Mouse (Mus musculus) heart, adult 18-20 months (tissue): ENCODE results near the gene Fam19a1. TPM values are rescaled to one million over a fixed set of nuclear protein-coding genes. Genes with fewer than 3 reads are reported as not detected.

ENCODE experiments used
- DNase-seq, 2 experiments: peaks; one replicate each; pipeline ENCODE4 v3.0.0; 2021 to 2022; ENCODE audit warnings: mixed read lengths in 1 of 2
- total RNA-seq, 2 experiments: library from RNA; stranded (reverse); gene quantifications; 2 replicates each; pipeline ENCODE4 v1.2.3; 2021

Gene Fam19a1
- total RNA-seq, 2 experiments from 2014 or later = not detected

DNA sequence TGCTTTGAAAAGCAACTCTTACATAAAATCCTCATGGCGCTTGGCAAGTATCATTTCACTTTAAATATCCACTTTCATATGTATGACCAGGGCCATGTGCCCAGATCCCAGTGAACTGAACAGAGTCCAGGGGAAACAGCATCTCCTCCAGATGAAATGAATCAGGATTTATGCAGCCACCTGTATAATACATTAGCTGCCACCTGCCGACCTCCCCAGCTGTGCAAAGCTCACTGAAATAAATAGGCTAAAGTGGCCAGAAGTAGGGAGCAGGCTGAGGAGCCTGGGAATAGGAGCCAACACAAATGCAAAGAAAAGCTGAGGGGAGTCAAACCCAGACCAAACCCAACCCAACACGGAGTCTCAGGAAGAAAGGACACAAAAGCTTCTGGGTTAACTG lies 324.9 kb downstream of the Fam19a1 start:
- no peak for DNase-seq

DNA sequence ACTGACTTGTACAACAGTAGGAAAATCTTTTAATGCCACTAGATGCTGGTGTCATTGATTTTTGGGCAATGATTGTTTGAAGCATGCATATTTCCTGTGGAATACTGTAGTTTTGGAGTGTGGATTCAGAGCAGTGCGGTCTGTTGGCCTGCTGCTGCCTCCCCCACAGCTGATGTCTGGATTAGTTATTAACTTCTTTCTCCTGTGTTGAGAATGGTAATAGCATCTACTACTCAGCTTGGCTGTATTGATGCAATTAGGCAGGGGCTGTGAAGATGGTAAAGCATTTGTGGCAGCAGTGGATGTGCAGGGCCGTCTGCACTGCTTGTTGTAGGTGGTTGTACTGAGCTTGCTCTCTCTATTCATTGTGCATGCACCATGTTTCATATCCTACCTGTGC lies 326.5 kb downstream of the Fam19a1 start:
- DNase-seq = no peak

DNA sequence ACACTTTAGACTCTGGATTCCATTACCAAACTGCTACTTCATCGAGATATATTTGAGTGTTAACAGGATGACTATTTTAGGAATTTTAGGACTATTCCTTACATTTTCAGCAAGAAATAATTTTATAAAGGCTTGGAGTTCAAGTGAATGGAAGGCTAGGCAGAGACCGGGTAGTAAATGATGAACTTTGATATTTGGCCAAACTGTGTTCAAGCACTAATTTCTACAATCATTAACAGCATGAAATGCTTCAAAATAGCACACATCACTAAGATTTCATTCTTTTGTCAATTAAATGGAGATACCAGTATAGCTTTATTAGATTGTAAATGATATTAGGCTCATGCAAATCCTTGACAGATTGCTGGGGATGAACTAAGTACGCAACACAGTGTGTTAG lies 329.0 kb downstream of the Fam19a1 start:
- DNase-seq = no peak

DNA sequence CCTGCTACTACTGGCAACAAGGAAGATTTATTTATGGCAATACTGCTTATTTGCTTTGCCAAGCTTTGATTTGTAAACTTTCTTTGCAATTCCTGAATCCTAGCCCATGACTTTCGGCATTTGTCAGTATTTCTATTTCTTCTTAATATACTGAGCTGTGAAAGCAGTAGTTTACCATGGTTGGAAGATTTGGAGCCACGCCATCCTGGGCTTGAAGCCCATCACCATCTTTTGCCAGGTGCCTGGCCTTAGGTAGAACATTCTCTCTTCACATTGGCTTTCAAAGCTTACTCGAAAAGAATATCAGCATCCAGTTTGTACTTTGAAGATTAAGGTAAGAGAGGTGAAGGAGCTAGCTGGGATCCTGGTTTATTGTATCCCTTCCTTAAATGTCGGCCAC lies 334.5 kb downstream of the Fam19a1 start:
- no peak for DNase-seq

DNA sequence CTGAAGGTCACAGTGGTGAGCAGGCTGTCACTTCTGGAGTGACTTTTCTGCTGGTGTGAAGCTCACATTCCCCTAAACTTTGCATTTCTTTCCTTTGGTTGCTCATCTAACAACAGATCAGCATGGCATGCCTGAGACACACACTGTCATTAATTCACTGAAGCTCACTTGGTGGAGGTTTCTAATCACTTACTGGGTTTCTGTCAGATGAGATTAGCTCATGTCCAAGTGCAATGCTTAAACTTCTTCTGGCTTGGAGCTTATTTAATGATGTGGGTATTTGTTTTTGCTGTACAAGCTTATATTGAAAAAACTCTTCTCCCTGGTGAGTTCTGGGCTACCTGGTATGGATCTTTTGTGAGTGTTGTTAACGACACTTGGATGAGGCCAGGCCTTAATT lies 343.3 kb downstream of the Fam19a1 start:
- DNase-seq = no peak

DNA sequence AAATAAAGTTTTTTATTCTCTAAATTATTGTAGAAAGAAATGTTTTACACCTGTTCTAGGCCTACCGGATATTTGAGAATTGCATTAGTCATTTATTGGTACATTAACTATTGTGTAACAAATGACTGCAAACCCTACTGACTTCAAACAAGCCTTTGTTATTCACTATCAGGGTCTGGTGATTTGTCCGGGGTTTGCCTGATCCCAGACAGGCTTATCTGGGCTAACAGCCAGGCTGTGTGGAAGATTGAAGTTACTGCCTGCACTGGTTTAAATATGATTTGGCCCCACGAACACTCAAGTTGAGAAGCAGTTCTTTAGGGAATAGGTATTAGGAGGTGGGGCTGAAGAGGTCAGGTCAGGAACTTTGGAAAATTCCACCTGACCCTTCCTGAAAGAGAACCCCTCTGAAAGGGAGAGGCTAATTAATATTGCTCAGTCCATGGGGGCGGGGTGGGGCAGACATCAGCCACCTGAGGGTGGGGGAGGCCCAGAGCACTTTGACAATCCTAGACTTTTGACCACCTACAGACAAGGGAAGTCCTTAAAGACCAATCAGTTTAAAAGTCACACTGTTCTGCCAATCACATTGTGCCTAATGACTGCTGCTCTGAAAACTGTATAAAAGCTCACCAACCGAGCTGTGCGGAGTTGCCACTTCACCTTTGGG lies 344.8 kb downstream of the Fam19a1 start:
- no peak for DNase-seq

DNA sequence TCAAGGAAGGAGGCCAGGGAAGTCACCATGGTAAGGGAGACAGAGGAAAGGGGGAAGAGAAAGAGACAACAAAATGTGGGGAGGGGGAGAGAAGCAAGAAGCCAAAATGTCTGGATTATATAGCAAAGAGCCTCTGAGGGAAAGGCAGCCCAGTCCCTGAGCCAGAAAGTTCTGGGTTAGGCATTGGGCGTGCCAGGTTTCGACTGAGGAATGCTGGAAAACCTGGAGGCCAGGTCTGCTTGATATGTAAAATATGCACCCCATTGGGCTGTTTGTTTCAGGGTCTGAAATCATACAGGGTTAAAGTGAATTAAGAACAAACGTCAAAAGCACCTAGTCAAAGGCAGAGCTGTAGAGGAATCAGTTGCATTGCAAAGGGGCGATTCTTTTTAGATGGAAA lies 346.1 kb downstream of the Fam19a1 start:
- DNase-seq = no peak

DNA sequence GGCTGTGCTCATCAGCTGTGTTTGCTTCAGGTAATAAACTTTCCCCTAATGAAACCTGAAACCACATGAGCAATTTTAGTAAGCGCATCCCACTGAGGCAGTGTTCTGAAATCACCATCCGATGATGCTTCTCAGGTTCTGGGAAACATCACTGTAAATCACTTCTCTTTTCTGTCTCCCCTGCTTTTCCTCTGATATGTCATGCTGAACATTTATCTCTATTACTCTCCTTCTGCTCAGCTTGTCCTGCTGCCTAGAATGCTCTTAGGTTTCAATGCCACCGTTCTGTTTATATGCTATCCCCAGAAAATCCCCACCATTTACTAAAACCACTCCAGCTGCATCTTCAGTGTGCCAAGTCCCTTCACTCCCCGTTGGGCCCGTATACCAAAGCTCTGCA lies 386.5 kb downstream of the Fam19a1 start:
- DNase-seq = no peak

DNA sequence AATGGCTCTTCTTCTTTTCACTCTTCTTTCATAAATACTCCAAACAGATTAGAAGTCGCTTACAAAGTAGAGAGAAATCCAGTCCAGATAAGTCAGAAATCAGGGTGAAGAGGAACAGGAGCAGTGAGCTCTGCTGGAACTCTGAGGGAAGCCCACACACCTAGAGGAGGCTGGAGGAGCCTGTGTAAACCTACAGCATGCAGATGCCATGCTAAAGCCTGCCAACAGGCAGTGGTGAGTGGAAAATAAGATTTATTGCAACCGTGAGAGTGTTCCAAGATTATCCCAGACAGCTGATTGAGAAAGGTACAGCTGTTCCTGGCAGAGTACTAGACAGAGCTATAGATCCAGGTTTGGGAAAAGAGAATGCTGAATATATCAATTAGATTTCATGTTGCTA lies 428.6 kb downstream of the Fam19a1 start:
- no peak for DNase-seq

DNA sequence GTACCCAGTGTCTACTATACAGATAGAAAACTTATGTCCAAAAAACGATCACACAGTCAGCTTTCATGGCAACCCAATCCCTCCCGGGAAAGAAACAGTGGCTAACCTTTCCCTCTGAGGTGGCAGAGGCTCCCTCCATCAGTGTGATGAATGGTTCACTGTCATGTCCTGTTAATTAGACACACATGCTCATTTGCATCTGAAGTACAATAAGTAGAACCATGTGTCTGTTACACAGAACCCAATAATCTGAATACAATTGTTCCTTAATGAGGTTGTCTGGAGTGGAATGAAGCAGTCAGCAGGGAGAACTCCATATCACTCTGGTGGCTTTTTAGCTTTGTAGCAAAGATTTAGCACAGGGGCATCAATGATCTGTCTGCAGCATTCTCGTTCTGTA lies 431.9 kb downstream of the Fam19a1 start:
- no peak for DNase-seq

DNA sequence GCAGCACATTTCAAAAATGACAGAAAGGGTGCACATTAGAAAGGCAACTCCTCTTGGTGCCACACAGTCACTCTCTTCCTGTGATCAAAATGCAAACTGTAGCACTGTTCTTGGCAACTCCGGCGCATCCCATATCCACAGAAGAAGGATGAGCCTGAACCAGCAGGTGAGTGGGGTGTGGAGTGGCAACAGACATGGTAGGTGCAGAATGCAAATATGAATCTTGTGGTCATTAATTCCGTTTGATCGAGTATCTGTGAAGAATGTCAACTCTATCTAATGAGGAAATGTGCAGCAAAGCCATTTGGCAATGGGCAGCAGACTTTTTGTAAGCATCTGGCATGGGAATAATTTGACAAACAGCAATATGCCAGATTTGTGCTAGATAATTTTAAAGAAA lies 437.5 kb downstream of the Fam19a1 start:
- DNase-seq = no peak

DNA sequence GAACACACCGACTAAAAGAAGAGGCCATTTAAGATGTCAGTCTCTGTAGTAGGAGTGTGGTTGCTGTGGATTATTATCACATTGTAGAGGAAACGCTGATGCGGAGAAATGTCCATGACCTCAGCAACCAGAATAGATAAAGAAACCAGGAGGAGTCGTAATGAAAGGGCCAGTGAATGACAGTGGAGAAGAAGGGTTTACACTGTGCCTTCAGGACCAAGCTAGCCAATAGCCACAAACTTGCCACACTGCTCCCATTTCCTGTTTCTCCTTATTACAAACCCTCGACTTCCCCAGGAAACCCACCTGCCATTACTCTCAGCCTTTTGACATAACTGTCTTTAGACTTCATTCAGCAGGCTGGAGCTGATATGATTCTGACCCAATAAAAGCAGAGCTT lies 465.7 kb downstream of the Fam19a1 start:
- DNase-seq = no peak

DNA sequence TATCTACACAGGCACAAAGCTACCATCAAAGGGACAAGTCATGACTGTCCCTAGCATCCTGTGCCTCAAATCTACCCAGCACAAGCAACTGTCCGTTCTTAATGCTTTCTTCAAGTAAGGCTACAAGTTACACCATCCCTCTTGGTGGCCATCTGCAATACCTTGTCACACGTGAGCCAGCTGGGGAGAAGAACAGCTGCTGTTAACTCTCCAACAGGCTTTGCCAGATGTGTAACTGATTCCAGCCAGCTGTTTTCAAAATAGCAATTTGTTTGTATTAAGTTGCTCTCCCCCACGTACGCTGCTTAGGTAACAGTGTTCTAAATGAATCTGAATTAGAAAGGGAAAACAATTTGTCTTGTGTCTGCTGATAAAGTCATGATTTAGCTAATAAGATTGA lies 467.8 kb downstream of the Fam19a1 start:
- DNase-seq = no peak

DNA sequence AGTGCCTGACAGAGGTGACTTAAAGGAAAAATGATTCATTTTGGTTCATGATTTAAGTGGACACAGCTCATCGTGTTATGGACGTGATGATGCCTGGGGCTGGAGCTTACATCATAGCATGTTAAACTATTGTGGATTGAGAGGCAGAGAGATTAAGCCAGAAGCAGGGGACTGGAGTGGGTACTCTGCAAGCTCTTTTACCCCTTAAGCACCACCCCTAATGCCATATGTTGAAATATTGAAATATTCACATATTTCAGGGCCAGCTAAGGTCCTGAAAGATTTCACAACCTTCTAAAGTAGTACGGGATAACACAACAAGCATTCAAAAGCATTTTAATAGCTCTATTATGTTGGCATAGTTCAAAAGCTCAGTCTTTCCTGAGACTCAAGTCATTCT lies 468.2 kb downstream of the Fam19a1 start:
- no peak for DNase-seq

DNA sequence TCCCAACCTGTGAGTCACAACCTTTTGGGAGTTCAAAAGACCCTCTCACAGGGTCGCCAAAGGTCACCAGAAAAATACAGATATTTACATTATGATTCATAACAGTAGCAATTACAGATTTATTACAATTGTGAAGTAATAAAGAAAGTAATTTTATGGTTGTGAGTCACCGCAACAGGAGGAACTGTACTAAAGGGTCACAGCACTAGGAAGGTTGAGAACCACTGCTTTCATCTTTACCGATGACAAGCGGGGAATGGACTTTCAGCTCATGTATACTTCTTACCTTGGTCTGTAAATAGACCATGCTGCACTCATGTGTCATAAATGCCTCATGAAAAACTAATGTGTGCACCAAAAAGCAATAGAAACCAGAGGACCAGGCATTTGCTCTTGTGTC lies 474.5 kb downstream of the Fam19a1 start:
- no peak for DNase-seq

DNA sequence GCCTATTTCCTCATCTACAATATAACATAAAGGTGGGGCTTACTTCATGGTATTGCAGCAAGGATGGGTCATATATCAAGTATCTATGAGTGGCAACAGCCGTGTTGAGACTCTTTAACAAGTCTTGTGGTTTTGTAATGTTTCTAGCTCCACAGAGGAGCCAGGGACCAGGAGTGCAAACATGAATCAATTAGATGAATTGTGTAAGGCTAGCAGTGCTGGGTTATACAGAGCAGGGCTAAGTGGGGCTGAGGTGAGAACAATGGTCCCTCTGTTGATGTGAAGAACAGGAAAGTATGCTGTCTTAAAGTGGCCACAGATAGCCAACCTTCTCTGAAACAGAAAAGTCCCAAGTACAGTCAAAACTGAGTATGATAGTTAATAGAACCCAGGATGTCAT lies 480.1 kb downstream of the Fam19a1 start:
- DNase-seq = no peak

DNA sequence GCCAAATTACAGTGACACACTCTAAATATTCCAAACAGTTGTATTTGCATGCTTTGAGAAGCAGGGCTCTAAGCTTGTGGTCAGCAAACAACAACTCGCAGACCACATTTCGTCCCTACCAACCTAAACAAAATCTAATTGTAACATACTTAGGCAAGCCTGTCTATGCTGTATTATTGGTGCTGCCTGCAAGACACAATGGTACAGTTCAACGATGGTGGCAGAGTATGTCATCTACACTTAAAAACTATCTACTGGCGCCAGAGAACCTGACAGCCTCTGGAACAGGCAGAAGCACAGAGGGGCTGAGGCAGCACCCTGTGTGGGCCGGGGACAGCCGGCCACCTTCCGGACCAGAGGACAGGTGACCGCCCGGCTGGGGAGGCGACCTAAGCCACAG lies 482.2 kb downstream of the Fam19a1 start:
- DNase-seq = no peak

DNA sequence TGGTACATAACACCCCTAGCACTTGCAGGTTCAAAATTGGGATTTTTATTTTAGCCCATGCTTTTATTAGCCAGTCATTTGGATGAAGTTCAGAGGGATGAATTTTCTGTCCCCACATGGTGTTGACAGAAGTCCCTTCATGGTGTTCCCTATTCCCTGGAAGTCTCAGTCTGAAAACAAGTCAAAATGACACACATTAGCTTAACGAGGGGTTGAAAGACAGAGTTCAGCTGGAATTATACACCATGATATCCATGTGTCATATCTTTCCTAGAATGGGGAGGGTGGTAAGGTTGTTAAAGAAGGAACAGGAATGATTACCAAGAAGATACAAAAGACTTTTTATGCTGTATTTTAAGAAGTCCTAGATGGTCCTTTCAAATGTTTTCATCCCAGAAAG lies 511.2 kb downstream of the Fam19a1 start:
- no peak for DNase-seq

DNA sequence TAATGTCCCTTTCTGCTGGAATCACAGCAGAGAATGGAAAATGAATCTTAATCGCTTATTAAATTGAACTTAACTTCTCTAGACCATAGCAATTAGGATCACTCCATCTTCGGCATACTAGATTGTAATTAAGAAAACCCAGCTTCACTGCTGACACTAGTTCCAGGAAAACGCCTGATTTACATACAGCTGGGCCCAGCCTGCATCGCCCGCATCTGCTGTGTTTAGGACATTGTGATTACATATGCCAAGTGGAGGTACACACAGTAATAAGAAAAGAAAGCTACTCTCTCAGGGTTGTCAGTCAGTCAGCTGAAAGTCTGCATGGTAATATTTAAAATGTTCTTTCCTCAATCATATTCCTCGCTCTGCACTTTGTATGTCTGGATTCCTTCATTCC lies 518.6 kb downstream of the Fam19a1 start:
- DNase-seq = no peak

DNA sequence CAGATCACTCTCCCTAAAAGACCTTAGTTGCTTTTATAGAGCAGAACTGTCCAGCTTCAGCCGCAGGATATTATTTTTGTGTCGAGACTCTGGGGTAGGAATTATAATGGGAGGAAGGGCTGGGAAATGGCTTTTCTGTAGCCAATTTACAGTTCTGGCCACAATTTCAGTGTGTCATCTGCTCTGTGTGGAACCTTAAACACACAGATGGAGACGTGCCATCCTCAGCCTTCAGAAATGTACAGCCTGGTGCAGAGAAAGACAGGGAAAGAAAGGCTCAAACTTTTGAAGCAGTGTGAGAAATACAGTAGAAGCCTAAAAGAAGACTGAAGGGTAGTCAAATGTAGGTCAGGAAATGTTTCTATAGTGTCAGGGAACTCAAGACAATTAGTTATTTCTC lies 519.3 kb downstream of the Fam19a1 start:
- no peak for DNase-seq

DNA sequence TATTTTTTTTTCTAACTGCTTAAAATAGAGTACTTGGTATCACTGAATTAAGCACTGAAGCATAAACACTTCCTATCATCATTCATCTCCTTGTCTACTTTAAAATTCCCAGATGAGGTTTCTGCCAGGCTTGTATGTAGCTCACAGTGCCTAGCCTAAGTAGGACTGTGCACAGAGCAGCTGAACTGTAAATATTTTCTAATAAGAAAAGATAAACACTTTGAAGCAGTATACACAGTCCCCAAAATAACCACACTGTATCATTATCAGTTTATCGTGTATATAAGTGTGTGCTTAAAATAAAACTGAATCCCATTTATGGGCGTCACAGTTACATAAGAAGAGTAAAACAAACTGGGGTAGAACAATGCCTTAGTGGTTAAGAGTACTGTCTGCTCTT lies 522.7 kb downstream of the Fam19a1 start:
- DNase-seq = no peak

DNA sequence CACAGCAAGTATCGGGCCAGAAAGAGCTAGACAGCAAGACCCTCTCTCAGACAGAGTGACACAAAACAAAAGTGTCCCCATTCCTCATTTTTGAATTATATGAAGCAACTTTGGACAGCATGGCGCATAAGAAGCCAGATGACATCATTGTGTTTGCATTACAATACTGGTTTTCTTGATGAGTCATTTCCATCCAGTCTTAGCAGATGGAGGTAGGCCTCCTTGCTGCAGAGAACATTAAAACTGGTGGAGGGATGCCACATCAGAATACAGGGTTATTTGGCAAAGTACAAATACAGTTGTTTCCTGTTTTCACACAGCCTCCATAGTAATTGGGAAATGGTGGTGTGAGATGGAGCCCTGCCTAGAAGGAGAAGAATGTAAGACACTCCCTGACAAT lies 535.8 kb downstream of the Fam19a1 start:
- DNase-seq = no peak

DNA sequence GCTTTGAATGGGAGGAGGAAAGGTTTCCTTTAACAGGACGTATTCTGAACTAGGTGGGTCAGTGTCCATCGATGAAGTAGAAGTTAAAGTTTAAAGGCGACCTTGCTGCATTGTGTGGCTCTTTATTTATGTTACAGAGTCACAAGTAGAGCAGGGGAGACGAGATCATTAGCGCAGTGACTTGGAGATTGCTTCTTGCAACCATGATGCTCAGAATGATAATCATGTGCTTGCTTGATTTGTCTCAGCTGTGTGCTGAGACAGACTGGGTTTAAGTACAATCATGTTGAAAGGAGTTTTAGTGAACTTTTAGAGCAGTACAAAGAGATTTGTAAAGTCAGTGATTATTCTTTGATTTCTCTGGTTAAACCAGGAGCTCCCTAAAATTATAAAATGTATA lies 536.3 kb downstream of the Fam19a1 start:
- DNase-seq = no peak

DNA sequence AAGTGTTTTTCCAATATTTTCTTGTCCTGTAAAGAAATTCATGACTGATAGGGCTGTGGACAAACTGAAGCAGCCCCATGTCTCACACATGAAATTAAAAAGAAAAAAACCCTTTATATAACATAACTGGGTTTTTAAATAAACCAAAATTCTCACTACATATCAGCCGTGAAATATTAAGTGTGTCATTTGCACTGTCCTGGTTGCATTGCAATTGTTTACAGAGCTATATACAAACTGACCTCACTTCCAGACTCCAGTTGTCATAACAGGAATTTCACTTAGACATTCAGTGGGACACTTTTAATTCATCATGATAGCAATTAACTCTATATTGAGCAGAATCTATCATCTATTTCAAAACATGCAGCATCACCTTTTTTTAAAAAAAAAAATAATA lies 553.4 kb downstream of the Fam19a1 start:
- DNase-seq = no peak

DNA sequence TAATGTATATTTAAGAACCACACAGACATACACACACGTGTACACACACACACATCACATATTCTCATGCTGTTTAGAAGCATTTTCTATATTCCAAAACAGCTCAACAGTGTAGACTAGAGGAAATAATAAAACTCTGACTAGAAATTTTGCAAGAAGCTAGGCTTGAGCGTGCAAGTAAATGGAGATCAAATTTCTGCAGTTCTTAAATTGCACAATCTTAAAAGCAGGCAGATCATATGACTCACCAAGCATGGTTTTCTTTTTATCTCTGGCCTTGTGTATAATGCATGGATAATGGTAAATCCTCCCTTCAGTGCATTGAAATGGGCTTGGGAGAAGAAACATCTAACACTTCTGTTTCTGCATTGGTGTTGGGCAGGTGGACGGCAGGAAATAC lies 564.9 kb downstream of the Fam19a1 start:
- no peak for DNase-seq
